Mouse (Mus musculus) lung, postnatal 0 days (tissue): Measurements from ENCODE around the gene Strada. TPM values are rescaled to one million over a fixed set of nuclear protein-coding genes. Genes with fewer than 3 reads are reported as not detected.
A peak's percentile ranks its signal among the peaks of the same experiment; 100 is the strongest.
"Not testable (repeated sequence)": the region's sequence is repeated elsewhere in the genome, so short reads cannot be mapped to it uniquely, and the experiment has no call there.

Source experiments
- ATAC-seq: fragments of 200-750 bp; cut with Nextera tagmentation; 2 replicates; pipeline ENCODE4 v1.8.0; 2017; ENCODE audit warnings: moderate library complexity
- DNase-seq: peaks from one replicate; pipeline ENCODE4 v3.0.0-alpha.2; 2016; ENCODE audit warnings: low spot score
- H3K27ac ChIP-seq: fragments of 300-500 bp; sonication (generic); 2 replicates; pipeline ENCODE4 v1.5.1; 2014; ENCODE audit warnings: antibody characterized with exemption, mild to moderate bottlenecking, low read length, mixed read lengths
- H3K27me3 ChIP-seq: fragments of 300-500 bp; sonication (generic); replicated peaks from 2 replicates; pipeline ENCODE4 v1.6.1; 2014; ENCODE audit warnings: low read length, mixed read lengths; ENCODE audit not compliant: insufficient read depth
- H3K36me3 ChIP-seq: fragments of 300-500 bp; sonication (generic); 2 replicates; pipeline ENCODE4 v1.6.1; 2014; ENCODE audit warnings: low read length, mixed read lengths; ENCODE audit not compliant: insufficient read depth
- H3K4me1 ChIP-seq: fragments of 300-500 bp; sonication (generic); 2 replicates; pipeline ENCODE4 v1.6.1; 2014; ENCODE audit warnings: antibody characterized with exemption, low read depth, low read length, mixed read lengths; ENCODE audit not compliant: insufficient read depth
- H3K4me2 ChIP-seq: fragments of 300-500 bp; sonication (generic); replicated peaks from 2 replicates; pipeline ENCODE4 v1.6.1; 2014; ENCODE audit warnings: low read depth, mild to moderate bottlenecking, low read length, moderate library complexity, mixed read lengths
- H3K4me3 ChIP-seq: fragments of 300-500 bp; sonication (generic); 2 replicates; pipeline ENCODE4 v1.5.1; 2014; ENCODE audit warnings: low read depth, low read length
- H3K9ac ChIP-seq: fragments of 300-500 bp; sonication (generic); replicated peaks from 2 replicates; pipeline ENCODE4 v1.6.1; 2014; ENCODE audit warnings: low read depth, mild to moderate bottlenecking
- H3K9me3 ChIP-seq: fragments of 300-500 bp; sonication (generic); 2 replicates; pipeline ENCODE4 v1.6.1; 2016; ENCODE audit warnings: low read length, mixed read lengths
- CTCF ChIP-seq: IDR thresholded peaks from 2 replicates; pipeline ENCODE4 v1.5.1; 2016; ENCODE audit warnings: antibody characterized with exemption, mild to moderate bottlenecking
- EP300 ChIP-seq: IDR thresholded peaks from 2 replicates; pipeline ENCODE4 v1.6.1; 2016; ENCODE audit warnings: antibody characterized with exemption, mild to moderate bottlenecking, control low read depth
- WGBS: fragments of 180-500 bp; shearing (Covaris S2); extraction: QIAGEN DNeasy Blood & Tissue Kit; methylation state at CpG from one replicate; pipeline ENCODE4 v1.1.7; 2014; 5-methylcytosine and 5-hydroxymethylcytosine counted together
- polyA plus RNA-seq: library from polyadenylated mRNA; unstranded; fragments of >200 nt; fragmentation: Nextera tagmentation; extraction: Ambion mirVana; gene quantifications from 2 replicates; pipeline ENCODE4 v1.2.1, GENCODE M21; 2015

Strada gene
- polyA plus RNA-seq, 1 experiment from 2014 or later, result 14.9 TPM

GRCm38 (mm10) chr11:106215927-106216729 lies 14.2 kb upstream of the Strada start, which contains the start of gene Ccdc47:
Gene Ccdc47, minus strand, starts transcription at chr11:106216344.
- peak within 1 kb of the TSS; percentile 96 for H3K27ac ChIP-seq
- peak within 1 kb of the TSS; percentile 99 for H3K4me3 ChIP-seq
- TF ChIP-seq CTCF (no peak), EP300 (no peak)
- peak within 1 kb of the TSS; percentile 97 for H3K9ac ChIP-seq
- ATAC-seq, result peak; percentile 96
- H3K27me3 ChIP-seq, result no peaks in the 10 kb centered on the region
- under 1% methylated on average over 46 of the region's 46 CpGs for WGBS
- DNase-seq, result peak; percentile 99
- peak within 1 kb of the TSS; percentile 69 for H3K4me2 ChIP-seq
- H3K36me3 ChIP-seq, result peaks cover 4% of the 10 kb centered on the region; the same call in 1 of the 2 replicates
- H3K4me1 ChIP-seq, result peaks cover 10% of the 10 kb centered on the region; the same call in 1 of the 2 replicates
- no peaks in the 10 kb centered on the region for H3K9me3 ChIP-seq

- Histone ChIP-seq H3K9ac (peak overlapping the region; percentile 64), H3K9me3 (no peaks in the 10 kb centered on the region), H3K4me3 (peak overlapping the region; percentile 99), H3K4me2 (peak overlapping the region; percentile 69), H3K27ac (peak overlapping the region; percentile 96), H3K4me1 (peaks cover 10% of the 10 kb centered on the region; the same call in 1 of the 2 replicates), H3K27me3 (no peaks in the 10 kb centered on the region), H3K36me3 (peaks cover 10% of the 10 kb centered on the region; the same call in 1 of the 2 replicates)
- DNase-seq (peak; percentile 66), ATAC-seq (no peak)
- TF ChIP-seq EP300 (no peak), CTCF (no peak)
- WGBS, result 16% methylated on average over 7 of the region's 7 CpGs
Observed at GRCm38 (mm10) chr11:106215450-106215859, 13.5 kb upstream of the Strada start.

- no peak for ATAC-seq
- DNase-seq, result no peak
- 93% methylated on average over 5 of the region's 5 CpGs for WGBS
- Histone ChIP-seq H3K9me3 (no peaks in the 10 kb centered on the region), H3K4me3 (peak overlapping the region; percentile 99; the same call in 1 of the 2 replicates), H3K27ac (peak overlapping the region; percentile 96; the same call in 1 of the 2 replicates), H3K36me3 (peaks cover 12% of the 10 kb centered on the region; the same call in 1 of the 2 replicates), H3K9ac (0 out of 2 replicates have a peak overlapping the region, but pooled peaks have one; percentile 64), H3K27me3 (no peaks in the 10 kb centered on the region), H3K4me2 (peak overlapping the region; percentile 69; the same call in 1 of the 2 replicates), H3K4me1 (peaks cover 10% of the 10 kb centered on the region; the same call in 1 of the 2 replicates)
- no peak for TF ChIP-seq CTCF
- no peak for TF ChIP-seq EP300
Observed at GRCm38 (mm10) chr11:106214856-106215255, 12.9 kb upstream of the Strada start.

GRCm38 (mm10) chr11:106212771-106213170 lies 10.8 kb upstream of the Strada start:
- WGBS, result 77% methylated on average over 8 of the region's 8 CpGs
- no peak for ATAC-seq

DNA sequence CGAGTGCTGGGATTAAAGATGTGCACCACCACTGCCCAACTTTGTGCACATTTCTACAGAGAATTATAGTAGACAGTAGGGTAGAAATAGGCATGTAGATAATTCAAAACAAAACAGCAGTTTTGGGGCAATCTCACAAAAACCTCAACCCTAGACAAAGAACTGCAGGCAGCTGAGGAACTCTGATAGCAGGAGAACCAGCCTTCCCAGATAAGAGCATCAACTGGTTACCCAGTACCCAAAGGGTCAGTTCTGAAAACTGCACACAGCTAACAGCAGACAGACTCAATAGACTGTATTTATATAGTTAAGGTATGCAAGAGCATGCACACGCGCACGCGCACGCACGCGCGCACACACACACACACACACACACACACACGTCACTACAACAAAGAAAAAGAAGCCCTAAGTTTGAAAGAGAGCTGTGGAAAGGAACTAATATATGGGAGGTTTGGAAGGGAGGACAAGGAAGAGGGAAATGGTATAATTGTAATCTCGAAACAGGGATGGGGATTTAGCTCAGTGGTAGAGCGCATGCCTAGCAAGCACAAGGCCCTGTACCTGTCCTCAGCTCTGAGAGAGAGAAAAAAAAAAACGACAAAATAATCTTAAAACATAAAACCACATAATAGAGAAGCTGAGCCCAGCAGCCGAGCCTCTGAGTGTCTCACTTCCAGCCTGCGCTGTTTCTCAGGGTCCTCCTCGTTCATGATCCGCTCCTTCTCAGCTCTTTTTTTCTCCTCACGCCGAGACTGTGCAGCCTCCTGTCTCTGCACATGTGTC lies 438 bp downstream of the Strada start:
- H3K27ac ChIP-seq, result no peak overlapping the region
- ATAC-seq (no peak), DNase-seq (no peak)
- no peak overlapping the region for H3K9ac ChIP-seq
- WGBS, result 87% methylated on average over 19 of the region's 19 CpGs
- H3K36me3 ChIP-seq, result peaks cover 25% of the 10 kb centered on the region; the same call in 1 of the 2 replicates
- no peak for TF ChIP-seq CTCF
- no peak for TF ChIP-seq EP300
- H3K4me2 ChIP-seq, result no peak overlapping the region
- no peaks in the 10 kb centered on the region for H3K9me3 ChIP-seq
- H3K27me3 ChIP-seq, result no peaks in the 10 kb centered on the region
- H3K4me3 ChIP-seq, result no peak overlapping the region
- no peaks in the 10 kb centered on the region for H3K4me1 ChIP-seq

More at GRCm38 (mm10) chr11:106212771-106213170, 10.8 kb upstream of the Strada start:
- no peak overlapping the region for H3K27ac ChIP-seq
- H3K27me3 ChIP-seq, result no peaks in the 10 kb centered on the region
- no peak overlapping the region for H3K9ac ChIP-seq
- H3K4me3 ChIP-seq, result no peak overlapping the region
- TF ChIP-seq EP300, result no peak
- TF ChIP-seq CTCF, result no peak
- H3K4me1 ChIP-seq, result peaks cover 4% of the 10 kb centered on the region; the same call in 1 of the 2 replicates
- no peak overlapping the region for H3K4me2 ChIP-seq
- DNase-seq, result no peak
- no peaks in the 10 kb centered on the region for H3K9me3 ChIP-seq
- peaks cover 25% of the 10 kb centered on the region for H3K36me3 ChIP-seq

DNA sequence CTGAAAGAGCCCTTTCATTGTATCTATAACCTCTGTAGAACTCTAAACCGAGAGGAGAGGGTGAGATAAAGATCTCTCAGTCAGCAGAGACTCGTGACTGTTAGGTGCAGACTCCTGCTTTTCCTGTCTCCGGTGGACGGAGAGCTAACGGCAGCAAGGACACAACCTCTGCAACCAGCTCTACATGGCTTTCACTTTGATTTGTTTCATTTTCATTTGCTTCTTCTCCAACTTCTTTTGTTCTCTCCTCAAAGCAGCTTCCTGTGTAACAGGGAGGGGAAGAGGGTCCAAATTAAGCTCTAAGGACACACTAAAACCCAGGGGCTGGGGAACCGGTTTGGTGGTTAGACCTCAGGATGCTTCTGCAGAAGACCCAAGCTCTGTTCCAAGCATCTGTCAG lies 1.2 kb downstream of the Strada start:
- Histone ChIP-seq H3K4me2 (no peak overlapping the region), H3K4me3 (no peak overlapping the region), H3K27me3 (no peaks in the 10 kb centered on the region), H3K9ac (no peak overlapping the region), H3K4me1 (no peaks in the 10 kb centered on the region), H3K9me3 (no peaks in the 10 kb centered on the region), H3K36me3 (peaks cover 23% of the 10 kb centered on the region; the same call in 1 of the 2 replicates), H3K27ac (no peak overlapping the region)
- ATAC-seq (no peak), DNase-seq (no peak)
- TF ChIP-seq EP300 (no peak), CTCF (no peak)
- 67% methylated on average over 6 of the region's 6 CpGs for WGBS

GRCm38 (mm10) chr11:106199997-106200396 lies 2.0 kb downstream of the Strada start:
- H3K9ac ChIP-seq, H3K4me1 ChIP-seq, H3K4me3 ChIP-seq, H3K27ac ChIP-seq, H3K27me3 ChIP-seq, H3K4me2 ChIP-seq, H3K9me3 ChIP-seq: not testable (repeated sequence)
- DNase-seq (peak; percentile 15), ATAC-seq (peak; percentile 70)
- peaks cover 23% of the 10 kb centered on the region; the same call in 1 of the 2 replicates for H3K36me3 ChIP-seq
- 91% methylated on average over 7 of the region's 7 CpGs for WGBS
